Mouse (Mus musculus) activated CD4-positive, CD25-positive, alpha-beta regulatory T cell, adult 4 months (primary cell): ENCODE measurements around the gene Pard3b. TPM values are rescaled to one million over a fixed set of nuclear protein-coding genes. Genes with fewer than 3 reads are reported as not detected.

Source experiments
- ATAC-seq: one replicate; pipeline ENCODE4 v1.8.0; 2017
- polyA plus RNA-seq, 2 experiments: library from polyadenylated mRNA; unstranded; fragments of 100-300 nt; shearing (Covaris generic); gene quantifications; one replicate each; pipeline ENCODE4 v1.2.1; 2017

Gene Pard3b
- polyA plus RNA-seq, 2 experiments from 2014 or later = not detected

DNA sequence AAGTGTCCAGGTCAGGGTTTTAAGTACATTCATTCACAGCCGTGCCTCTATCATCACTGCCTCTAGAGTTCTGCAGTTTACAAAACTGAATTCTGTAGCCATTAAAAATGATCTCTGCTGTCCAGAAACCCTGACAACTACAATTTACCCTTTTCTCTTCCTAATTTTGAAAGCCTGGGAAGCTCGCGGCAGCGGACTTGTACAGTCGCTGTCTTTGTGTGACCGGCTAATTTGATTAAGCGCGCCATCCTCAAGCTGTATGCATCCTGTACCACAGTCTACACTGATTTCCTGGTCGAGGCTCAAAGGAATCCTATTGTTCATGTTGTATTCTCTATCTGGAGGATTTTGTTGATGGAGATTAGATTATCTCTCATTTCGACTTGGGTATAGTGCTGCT is 448.8 kb downstream of the Pard3b start:
- ATAC-seq = no peak

DNA sequence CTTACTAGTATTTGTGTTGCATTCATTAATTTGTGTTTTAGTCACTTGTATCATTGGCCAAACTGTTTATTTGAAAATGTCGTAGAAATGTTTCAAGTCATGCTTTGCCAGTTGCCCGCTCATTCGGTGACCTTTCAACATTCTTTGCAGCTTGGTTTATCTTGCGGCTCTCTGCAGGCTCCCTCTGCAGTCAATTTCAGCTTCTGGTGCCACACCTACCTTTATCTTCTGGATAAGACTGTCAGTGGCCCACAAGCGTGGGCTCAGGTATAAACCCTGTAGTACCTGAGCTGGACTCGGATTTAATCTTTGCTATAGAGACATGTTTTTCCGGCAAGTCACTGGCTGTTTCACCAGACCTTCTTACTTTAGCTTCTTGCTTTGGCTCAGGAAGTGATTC is 456.3 kb downstream of the Pard3b start:
- no peak for ATAC-seq

GRCm38 (mm10) chr1:62122426-62122825 is 483.8 kb downstream of the Pard3b start:
- no peak for ATAC-seq

GRCm38 (mm10) chr1:62129186-62129585 is 490.6 kb downstream of the Pard3b start:
- ATAC-seq = no peak

GRCm38 (mm10) chr1:62148134-62148533 is 509.5 kb downstream of the Pard3b start:
- ATAC-seq = no peak

DNA sequence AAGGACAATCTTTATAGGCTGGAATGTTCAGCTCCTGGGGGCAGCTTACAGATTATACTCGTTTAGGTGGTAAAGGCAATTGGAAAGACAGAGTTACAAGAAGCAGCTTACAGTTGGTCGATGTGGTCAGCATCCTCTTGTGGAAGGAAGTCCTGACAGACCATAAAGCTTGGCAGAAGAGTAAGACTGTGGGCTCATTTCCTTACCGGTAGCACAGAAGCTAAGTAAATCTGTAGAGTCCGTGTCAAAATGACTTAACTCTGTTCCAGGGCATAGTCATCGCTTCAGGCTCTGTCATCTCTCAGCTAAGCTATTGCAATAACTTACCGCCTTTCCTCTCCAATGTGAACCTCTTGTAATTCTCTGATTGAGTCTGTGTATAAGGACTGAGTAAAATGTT is 510.2 kb downstream of the Pard3b start:
- ATAC-seq = no peak

- ATAC-seq = no peak
Observed at GRCm38 (mm10) chr1:62155970-62156369, 517.3 kb downstream of the Pard3b start.

DNA sequence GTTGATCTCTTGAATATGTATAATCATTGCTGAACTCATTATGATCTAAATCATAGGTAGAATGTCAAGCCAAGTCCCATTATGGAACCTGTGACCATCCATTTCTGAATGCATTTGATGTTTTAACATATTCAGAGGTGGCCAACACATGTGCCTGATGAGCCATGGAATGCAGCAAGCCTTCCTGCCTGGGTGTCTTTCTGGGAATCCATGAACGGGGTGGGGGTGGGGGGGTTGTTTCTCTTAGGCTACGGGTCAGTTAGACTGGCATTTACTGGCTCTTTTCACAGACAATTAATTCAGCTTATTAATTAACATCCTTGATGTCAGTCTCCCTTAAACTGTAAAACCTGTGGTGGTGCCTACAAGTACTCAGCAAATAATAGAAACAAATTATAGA is 521.0 kb downstream of the Pard3b start:
- ATAC-seq = no peak

DNA sequence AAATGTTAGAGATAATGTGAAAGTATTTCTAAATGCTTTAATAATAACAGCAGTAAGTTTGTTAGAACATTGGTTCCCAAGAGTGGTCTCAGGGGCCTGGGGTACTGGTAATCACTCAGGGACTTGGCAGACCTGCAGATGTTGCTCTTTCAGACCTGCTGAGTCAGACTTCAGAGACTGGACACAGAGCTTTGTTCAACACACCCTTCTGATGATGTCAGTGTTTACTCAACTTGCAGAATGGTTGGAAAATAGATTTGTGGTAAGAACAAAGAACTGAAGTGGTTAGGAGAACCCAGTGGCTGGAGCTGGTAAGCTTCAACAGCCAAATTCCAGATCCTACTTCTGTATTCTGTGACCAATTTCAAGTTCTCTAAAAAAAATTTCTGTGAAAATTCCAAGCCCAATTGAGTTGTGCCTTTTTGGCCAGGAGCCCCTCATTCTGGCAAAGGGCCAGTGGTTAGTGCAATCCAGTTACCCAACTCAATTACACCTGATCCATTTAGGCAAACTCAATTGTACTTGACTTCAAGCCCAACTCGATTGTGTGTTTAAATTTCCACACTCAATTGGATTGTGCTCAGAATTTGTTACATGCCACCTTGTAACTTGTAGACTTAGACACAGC is 536.5 kb downstream of the Pard3b start:
- ATAC-seq = no peak

DNA sequence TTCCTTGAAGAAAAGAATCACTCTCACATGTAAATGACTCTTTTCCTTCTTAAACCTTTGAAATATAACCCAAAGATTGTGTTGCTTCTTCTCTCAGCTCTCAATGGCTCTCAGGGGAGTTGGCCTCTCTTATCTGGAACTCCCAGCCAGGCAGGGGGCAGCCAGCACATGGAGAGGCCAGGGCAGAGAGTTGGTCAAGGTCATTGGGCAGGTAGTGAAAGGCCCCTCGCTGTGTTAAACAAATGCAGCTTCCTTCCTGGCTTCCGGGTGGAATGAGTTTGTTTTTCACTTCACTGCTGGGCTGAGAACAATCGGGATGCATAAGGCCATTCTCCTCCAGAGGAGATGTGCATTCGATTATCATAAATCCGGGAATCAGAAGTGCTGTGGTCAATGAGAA is 543.0 kb downstream of the Pard3b start:
- no peak for ATAC-seq

DNA sequence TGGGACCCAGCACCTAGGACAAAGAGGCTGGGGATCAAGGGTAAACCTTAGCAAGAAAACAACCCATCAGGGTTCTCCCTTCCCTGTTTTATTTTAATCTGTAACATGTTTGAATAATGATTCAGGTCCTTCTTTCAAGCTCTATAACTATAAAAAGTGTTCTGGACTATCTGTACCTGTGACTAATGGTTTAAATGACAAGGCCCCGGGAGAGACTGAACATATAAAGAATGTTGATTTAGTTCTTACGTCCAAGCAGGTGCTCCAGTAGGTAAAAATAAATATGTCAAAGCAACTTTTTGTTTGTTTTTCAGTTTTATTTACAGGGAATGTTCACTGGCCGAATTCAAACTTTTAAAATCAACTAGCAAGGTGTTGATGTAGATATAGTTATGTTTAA is 544.0 kb downstream of the Pard3b start:
- no peak for ATAC-seq

- ATAC-seq = no peak
Observed at GRCm38 (mm10) chr1:62190786-62191185, 552.2 kb downstream of the Pard3b start.

DNA sequence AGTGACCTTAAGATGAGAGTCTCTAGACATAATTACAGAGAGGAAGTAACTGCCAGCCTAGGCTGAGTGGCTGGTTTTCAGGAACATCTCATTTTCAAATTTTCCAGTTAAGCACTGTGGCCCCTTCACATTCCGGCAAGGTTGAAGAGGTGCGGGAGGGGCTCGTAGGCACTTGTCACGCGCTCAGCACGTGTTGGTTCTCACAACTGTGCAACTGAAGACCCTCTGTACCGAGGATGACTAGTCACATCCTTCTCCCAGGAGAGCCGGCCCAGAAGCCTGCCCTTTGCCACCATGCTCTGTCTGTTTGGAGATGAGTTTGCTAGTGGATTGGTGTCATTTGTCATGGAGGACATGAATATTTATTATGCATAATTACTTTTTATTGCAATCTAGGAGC is 558.9 kb downstream of the Pard3b start:
- no peak for ATAC-seq

DNA sequence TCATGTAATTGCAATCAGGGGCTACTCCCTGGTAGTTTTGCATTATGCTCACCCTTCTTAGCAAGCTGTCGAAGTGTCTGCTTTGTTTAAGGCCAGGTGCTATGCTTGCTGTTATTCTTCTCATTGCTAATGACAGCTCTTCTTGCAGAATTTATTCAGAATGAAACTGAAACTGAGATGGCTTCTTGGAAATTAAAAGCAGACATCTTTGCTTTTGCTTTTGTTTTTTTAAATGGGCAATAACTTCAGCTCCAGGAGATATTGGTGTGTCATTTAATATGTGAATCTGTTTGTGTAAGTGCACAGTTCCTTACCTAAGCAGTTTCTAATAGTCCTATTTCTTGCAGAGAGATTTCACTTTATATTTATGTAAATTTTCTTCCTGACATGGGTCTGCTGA is 562.3 kb downstream of the Pard3b start:
- ATAC-seq = peak; percentile 87

GRCm38 (mm10) chr1:62201686-62202257 is 563.1 kb downstream of the Pard3b start:
- ATAC-seq = no peak

- ATAC-seq = no peak
Observed at GRCm38 (mm10) chr1:62213285-62213684, 574.7 kb downstream of the Pard3b start.

- ATAC-seq = no peak
Observed at GRCm38 (mm10) chr1:62215842-62216241, 577.2 kb downstream of the Pard3b start.

DNA sequence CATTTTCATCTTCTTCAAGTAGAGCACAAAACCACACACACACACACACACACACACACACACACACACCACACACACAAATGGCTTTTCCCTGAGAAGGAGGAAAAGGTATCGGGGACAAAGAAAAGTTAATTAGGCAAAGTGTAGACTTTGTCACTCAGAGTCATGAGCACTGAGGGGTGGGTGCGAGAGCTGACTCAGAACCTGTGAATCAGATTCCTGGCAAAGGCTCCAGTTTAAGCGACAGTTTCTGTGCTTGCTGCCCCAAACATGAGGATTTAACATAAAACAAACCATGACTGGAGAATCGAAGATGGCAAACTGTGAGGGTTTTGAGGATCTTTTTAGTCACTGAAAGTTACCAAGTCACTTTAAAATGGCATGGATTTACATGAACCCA is 577.9 kb downstream of the Pard3b start:
- no peak for ATAC-seq

DNA sequence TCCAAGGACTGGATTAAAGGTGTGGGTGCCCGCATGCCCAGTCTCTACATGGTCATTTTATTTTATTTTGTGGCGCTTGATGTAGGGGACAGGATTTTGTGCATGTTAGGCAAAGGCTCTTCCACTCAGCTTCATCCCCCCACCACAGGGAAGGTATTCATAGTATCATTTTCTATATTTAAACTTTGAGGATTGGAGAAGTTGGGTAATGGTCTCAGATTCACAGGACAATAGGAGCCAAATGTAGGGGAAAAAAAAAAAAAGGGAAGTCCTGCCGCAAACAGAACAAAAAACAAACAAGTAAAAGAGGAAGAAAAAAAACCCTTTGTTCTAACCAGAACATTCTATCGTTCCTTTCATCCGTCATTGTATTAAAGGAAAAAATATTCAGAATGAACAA is 590.5 kb downstream of the Pard3b start:
- ATAC-seq = no peak

DNA sequence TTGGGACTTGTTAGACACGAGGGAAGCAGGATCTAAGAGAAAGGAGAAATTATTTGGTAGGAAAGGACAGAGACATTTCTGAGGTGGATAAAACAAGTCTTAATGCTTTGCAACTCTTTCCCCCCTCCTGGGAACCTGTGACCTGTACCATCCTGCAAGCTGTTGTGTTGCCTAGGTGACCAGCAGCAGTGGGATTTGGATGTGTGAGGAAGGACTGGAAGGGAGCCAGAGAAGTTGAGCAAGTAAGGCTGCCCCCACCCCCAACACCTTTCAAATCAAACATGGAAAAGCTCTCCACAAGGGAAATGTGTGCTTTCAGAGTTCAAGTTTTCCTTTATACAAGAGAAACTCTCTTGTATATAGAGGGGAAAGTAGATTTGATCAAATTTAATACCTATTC is 595.4 kb downstream of the Pard3b start:
- no peak for ATAC-seq

DNA sequence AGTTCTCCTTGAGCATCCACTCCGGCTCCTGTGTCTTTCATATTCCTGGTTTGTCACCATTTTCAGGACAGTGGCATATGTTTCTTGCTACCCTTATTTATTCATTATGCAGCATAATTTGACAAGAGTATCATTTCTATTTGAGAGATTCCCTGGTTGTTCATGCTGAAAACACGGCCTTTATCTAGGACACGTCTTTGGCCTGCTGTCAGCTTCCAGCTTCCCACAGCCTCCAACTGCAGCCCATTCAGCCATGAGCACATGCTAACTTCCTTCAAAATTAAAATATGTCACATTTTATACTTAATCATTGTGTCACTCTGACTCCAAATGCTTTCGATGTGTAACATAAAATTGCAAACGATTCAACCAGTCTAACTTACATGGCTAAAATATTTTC is 596.5 kb downstream of the Pard3b start:
- no peak for ATAC-seq

DNA sequence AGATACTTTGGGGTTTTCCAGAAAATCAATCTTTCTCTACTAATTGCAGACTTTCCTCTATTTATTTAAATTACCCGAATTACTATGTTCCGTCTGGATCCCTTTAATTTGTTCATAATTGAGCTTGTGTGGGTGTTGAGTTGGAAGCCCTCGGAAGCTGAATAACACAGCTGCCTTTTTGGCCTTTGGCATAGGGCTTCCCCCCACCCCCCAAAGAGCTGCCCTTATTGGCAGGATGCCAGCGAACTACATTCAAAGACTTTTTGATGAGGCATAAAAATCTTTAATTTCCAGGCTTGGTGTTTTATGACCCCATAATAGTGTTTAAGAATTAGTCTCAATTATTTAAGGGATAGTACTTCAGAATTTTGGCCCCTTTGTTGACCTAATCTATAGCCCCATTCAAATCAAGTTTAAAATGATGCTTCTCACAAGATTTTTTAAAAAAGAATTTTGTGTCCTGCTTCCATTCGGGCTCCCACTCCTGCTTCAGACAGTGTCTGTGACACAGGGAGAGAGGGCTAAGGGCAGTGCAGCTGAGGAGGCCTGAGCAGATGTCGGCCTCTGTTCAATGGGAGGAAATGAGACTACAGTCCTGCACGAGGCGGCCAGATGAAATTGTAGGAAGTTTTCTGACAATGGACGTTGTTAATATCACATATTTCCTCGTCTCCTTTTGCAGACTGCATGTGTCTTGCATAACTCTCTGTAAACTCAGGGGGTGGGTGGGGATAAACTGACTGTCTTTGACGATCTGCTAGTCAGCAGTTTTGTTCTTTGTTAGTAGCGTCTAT is 605.8 kb downstream of the Pard3b start:
- ATAC-seq = no peak

DNA sequence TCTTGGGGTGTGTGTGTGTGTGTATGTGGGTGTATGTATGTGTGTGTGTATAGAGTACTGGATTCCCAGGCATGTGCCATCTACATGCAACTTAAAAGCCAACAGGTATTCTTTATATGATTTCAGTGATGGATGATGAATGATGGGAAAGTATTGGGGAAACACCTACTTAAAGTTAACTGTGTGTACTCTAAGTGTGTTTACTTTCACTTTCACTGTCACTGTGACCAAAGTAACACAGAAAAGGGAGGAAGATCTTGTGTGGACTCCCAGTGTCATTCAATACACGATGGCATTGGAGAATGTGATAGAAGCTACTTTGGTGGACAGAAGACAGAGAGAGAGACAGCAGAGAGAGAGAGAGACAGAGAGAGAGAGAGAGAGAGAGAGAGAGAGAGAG is 613.8 kb downstream of the Pard3b start:
- ATAC-seq = peak; percentile 92

DNA sequence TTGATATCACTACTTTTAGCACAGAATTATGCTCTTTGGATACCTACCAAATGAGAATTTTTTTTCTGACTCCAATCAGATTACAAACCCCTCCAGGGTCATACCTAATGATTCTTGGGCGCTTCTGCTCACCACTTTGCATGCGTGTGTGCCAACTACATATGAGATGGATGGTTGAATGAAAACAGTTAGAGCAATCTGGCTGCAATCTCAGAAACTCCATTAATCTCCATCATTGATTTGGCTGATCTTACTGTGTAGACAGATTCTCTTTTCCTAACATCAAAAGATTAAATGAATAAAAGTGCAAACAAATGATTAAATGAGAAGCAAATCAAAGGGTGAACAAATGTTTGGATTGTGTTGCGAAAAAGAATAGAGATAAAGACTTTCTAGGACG is 615.7 kb downstream of the Pard3b start:
- no peak for ATAC-seq
